Mouse (Mus musculus) embryonic facial prominence, embryonic 12.5 days (tissue): Measurements from ENCODE around the gene Itpkb. TPM values are rescaled to one million over a fixed set of nuclear protein-coding genes. Genes with fewer than 3 reads are reported as not detected.

ENCODE experiments used
- ATAC-seq: fragments of 200-750 bp; cut with Nextera tagmentation; 2 replicates; pipeline ENCODE4 v1.8.0; 2017; ENCODE audit not compliant: insufficient number of reproducible peaks, insufficient read depth, low FRiP score, low TSS enrichment
- H3K27ac ChIP-seq: fragments of 300-500 bp; sonication (generic); 2 replicates; pipeline ENCODE4 v1.5.1; 2016; ENCODE audit warnings: mild to moderate bottlenecking
- H3K27me3 ChIP-seq: fragments of 300-500 bp; sonication (generic); 2 replicates; pipeline ENCODE4 v1.6.1; 2016; ENCODE audit warnings: mild to moderate bottlenecking, moderate library complexity
- H3K36me3 ChIP-seq: fragments of 300-500 bp; sonication (generic); 2 replicates; pipeline ENCODE4 v1.6.1; 2016; ENCODE audit warnings: mild to moderate bottlenecking
- H3K4me1 ChIP-seq: fragments of 300-500 bp; sonication (generic); 2 replicates; pipeline ENCODE4 v1.6.1; 2016
- H3K4me2 ChIP-seq: fragments of 300-500 bp; sonication (generic); replicated peaks from 2 replicates; pipeline ENCODE4 v1.6.1; 2016; ENCODE audit warnings: mild to moderate bottlenecking, moderate library complexity
- H3K4me3 ChIP-seq: fragments of 300-500 bp; sonication (generic); 2 replicates; pipeline ENCODE4 v1.5.1; 2016; ENCODE audit warnings: mild to moderate bottlenecking
- H3K9ac ChIP-seq: fragments of 300-500 bp; sonication (generic); 2 replicates; pipeline ENCODE4 v1.6.1; 2016; ENCODE audit warnings: mild to moderate bottlenecking, moderate library complexity
- H3K9me3 ChIP-seq: fragments of 300-500 bp; sonication (generic); 2 replicates; pipeline ENCODE4 v1.6.1; 2016; ENCODE audit warnings: mild to moderate bottlenecking, moderate library complexity
- WGBS: fragments of 180-500 bp; shearing (Covaris S2); methylation state at CpG from one replicate; pipeline ENCODE4 v1.1.7; 2016; 5-methylcytosine and 5-hydroxymethylcytosine counted together
- polyA plus RNA-seq: library from polyadenylated mRNA; unstranded; fragments of >200 nt; fragmentation: Nextera tagmentation; extraction: Ambion mirVana; gene quantifications from 2 replicates; pipeline ENCODE4 v1.2.1, GENCODE M21; 2016

Gene Itpkb
- polyA plus RNA-seq, 1 experiment from 2014 or later = 12.8 TPM

GRCm38 (mm10) chr1:180317450-180317849, 12.8 kb upstream of the Itpkb start:
- Histone ChIP-seq H3K36me3 (no peaks in the 10 kb centered on the region), H3K27ac (no peak overlapping the region), H3K9me3 (no peaks in the 10 kb centered on the region), H3K4me3 (no peak overlapping the region), H3K27me3 (no peaks in the 10 kb centered on the region), H3K9ac (no peak overlapping the region), H3K4me1 (peaks cover 21% of the 10 kb centered on the region), H3K4me2 (no peak overlapping the region)
- no peak for ATAC-seq
- WGBS = 79% methylated on average over 4 of the region's 4 CpGs

GRCm38 (mm10) chr1:180318407-180318806, 11.9 kb upstream of the Itpkb start:
- H3K36me3 ChIP-seq = no peaks in the 10 kb centered on the region
- H3K27ac ChIP-seq = no peak overlapping the region
- WGBS = 84% methylated on average over 5 of the region's 5 CpGs

GRCm38 (mm10) chr1:180319895-180320294, 10.4 kb upstream of the Itpkb start:
- Histone ChIP-seq H3K9me3 (no peaks in the 10 kb centered on the region), H3K4me2 (0 out of 2 replicates have a peak overlapping the region, but pooled peaks have one; percentile 14), H3K36me3 (no peaks in the 10 kb centered on the region), H3K9ac (no peak overlapping the region), H3K27me3 (no peaks in the 10 kb centered on the region), H3K4me3 (no peak overlapping the region), H3K27ac (peak overlapping the region; percentile 26; the same call in 1 of the 2 replicates), H3K4me1 (0 out of 2 replicates have a peak, but pooled peaks cover 5% of the 10 kb centered on the region)
- peak; percentile 78; the same call in 1 of the 2 replicates for ATAC-seq
- 6% methylated on average over 10 of the region's 10 CpGs for WGBS

More at GRCm38 (mm10) chr1:180318407-180318806, 11.9 kb upstream of the Itpkb start:
- Histone ChIP-seq H3K4me1 (peaks cover 13% of the 10 kb centered on the region), H3K4me3 (no peak overlapping the region), H3K4me2 (no peak overlapping the region), H3K9me3 (no peaks in the 10 kb centered on the region), H3K9ac (no peak overlapping the region), H3K27me3 (no peaks in the 10 kb centered on the region)
- no peak for ATAC-seq

- no peak overlapping the region for H3K4me2 ChIP-seq
- H3K4me1 ChIP-seq = 0 out of 2 replicates have a peak, but pooled peaks cover 5% of the 10 kb centered on the region
- ATAC-seq = no peak
- H3K27me3 ChIP-seq = no peaks in the 10 kb centered on the region
- 88% methylated on average over 3 of the region's 3 CpGs for WGBS
- no peak overlapping the region for H3K27ac ChIP-seq
- no peaks in the 10 kb centered on the region for H3K9me3 ChIP-seq
- H3K36me3 ChIP-seq = no peaks in the 10 kb centered on the region
- no peak overlapping the region for H3K9ac ChIP-seq
- H3K4me3 ChIP-seq = no peak overlapping the region
Observed at GRCm38 (mm10) chr1:180322896-180323295, 7.4 kb upstream of the Itpkb start.

- Histone ChIP-seq H3K9ac (no peak overlapping the region), H3K4me1 (peaks cover 6% of the 10 kb centered on the region; the same call in 1 of the 2 replicates), H3K36me3 (no peaks in the 10 kb centered on the region), H3K27ac (no peak overlapping the region), H3K27me3 (no peaks in the 10 kb centered on the region), H3K4me3 (no peak overlapping the region), H3K4me2 (no peak overlapping the region), H3K9me3 (no peaks in the 10 kb centered on the region)
- whole genome bisulfite sequencing = 86% methylated on average over 5 of the region's 5 CpGs
- no peak for ATAC-seq
Observed at GRCm38 (mm10) chr1:180323491-180323890, 6.8 kb upstream of the Itpkb start.

GRCm38 (mm10) chr1:180324271-180324670, 6.0 kb upstream of the Itpkb start:
- Histone ChIP-seq H3K4me1 (peaks cover 12% of the 10 kb centered on the region; the same call in 1 of the 2 replicates), H3K27me3 (no peaks in the 10 kb centered on the region), H3K9me3 (no peaks in the 10 kb centered on the region), H3K27ac (no peak overlapping the region), H3K4me2 (no peak overlapping the region), H3K9ac (no peak overlapping the region), H3K36me3 (no peaks in the 10 kb centered on the region), H3K4me3 (no peak overlapping the region)
- 79% methylated on average over 4 of the region's 4 CpGs for WGBS
- no peak for ATAC-seq

GRCm38 (mm10) chr1:180328794-180329665, 1.3 kb upstream of the Itpkb start:
- peak overlapping the region; percentile 42 for H3K4me2 ChIP-seq
- H3K27ac ChIP-seq = peak overlapping the region; percentile 80
- no peak overlapping the region for H3K9ac ChIP-seq
- 17% methylated on average over 12 of the region's 12 CpGs for WGBS
- peaks cover 11% of the 10 kb centered on the region; the same call in 1 of the 2 replicates for H3K36me3 ChIP-seq
- no peaks in the 10 kb centered on the region for H3K9me3 ChIP-seq
- ATAC-seq = no peak
- peaks cover 10% of the 10 kb centered on the region for H3K27me3 ChIP-seq
- H3K4me3 ChIP-seq = no peak overlapping the region
- H3K4me1 ChIP-seq = peaks cover 31% of the 10 kb centered on the region

GRCm38 (mm10) chr1:180329706-180330105, 579 bp upstream of the Itpkb start:
- Histone ChIP-seq H3K4me3 (no peak overlapping the region), H3K9me3 (no peaks in the 10 kb centered on the region), H3K36me3 (peaks cover 12% of the 10 kb centered on the region; the same call in 1 of the 2 replicates), H3K27ac (peak overlapping the region; percentile 80), H3K4me1 (peaks cover 36% of the 10 kb centered on the region), H3K9ac (no peak overlapping the region), H3K27me3 (peaks cover 10% of the 10 kb centered on the region), H3K4me2 (peak overlapping the region; percentile 42)
- 18% methylated on average over 6 of the region's 6 CpGs for WGBS
- no peak for ATAC-seq

GRCm38 (mm10) chr1:180330707-180331545, 641 bp downstream of the Itpkb start:
- Histone ChIP-seq H3K9me3 (no peaks in the 10 kb centered on the region), H3K27me3 (peaks cover 10% of the 10 kb centered on the region), H3K36me3 (peaks cover 12% of the 10 kb centered on the region; the same call in 1 of the 2 replicates), H3K27ac (peak overlapping the region; percentile 92), H3K4me2 (peak overlapping the region; percentile 98), H3K4me3 (peak overlapping the region; percentile 72), H3K4me1 (peaks cover 49% of the 10 kb centered on the region), H3K9ac (peak overlapping the region; percentile 83)
- under 1% methylated on average over 53 of the region's 58 CpGs for WGBS
- ATAC-seq = peak; percentile 36

- H3K9ac ChIP-seq = peak overlapping the region; percentile 83
- WGBS = under 1% methylated on average over 21 of the region's 21 CpGs
- peak overlapping the region; percentile 98 for H3K4me2 ChIP-seq
- H3K4me3 ChIP-seq = peak overlapping the region; percentile 72
- H3K27me3 ChIP-seq = peaks cover 10% of the 10 kb centered on the region
- ATAC-seq = no peak
- H3K36me3 ChIP-seq = peaks cover 12% of the 10 kb centered on the region; the same call in 1 of the 2 replicates
- H3K4me1 ChIP-seq = peaks cover 55% of the 10 kb centered on the region
- H3K27ac ChIP-seq = peak overlapping the region; percentile 92
- no peaks in the 10 kb centered on the region for H3K9me3 ChIP-seq
Observed at GRCm38 (mm10) chr1:180331546-180332075, 1.3 kb downstream of the Itpkb start.
